Mouse (Mus musculus): Measurements from ENCODE around the gene Slc43a2.
"Not testable (repeated sequence)": the region's sequence is repeated elsewhere in the genome, so short reads cannot be mapped to it uniquely, and the experiment has no call there.

- not testable (repeated sequence) for TF ChIP-seq CTCF (IDR thresholded peaks at IDR 0.05; ENCODE audit: low read depth, low read length); POLR2AphosphoS5 (IDR thresholded peaks at IDR 0.05; ENCODE audit: insufficient replicate concordance, low read depth, low read length); GATA1 (IDR thresholded peaks at IDR 0.05; ENCODE audit: borderline replicate concordance, low read length)
Measured at GRCm38 (mm10) chr11:75599802-75600201, 68.3 kb downstream of the Slc43a2 start.

Measured in G1E (cell line).